Mouse (Mus musculus): ENCODE data around the gene Kcnip1. TPM values are rescaled to one million over a fixed set of nuclear protein-coding genes. Genes with fewer than 3 reads are reported as not detected.

Gene Kcnip1
- total RNA-seq, 4 experiments from 2014 or later: not detected

DNA sequence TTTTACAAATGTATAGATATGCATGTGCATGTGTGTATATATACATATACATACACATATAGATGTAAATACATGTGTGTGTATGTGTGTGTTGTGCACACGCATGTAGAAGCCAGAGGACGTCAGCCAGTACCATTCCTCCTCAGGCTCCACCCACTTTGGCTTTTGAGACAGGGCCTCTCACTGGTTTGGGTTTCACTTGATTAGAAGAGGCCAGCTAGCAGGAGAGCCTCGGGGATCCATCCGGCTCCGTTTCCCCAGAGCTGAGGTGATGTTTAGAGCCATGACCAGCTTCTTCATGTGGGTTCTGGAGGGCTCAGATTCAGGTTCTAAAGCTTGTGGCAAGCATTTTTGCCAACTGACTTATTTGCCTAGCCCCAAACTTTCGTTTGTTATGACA is 89.5 kb downstream of the Kcnip1 start:
- no peak for DNase-seq (ENCODE audit: low spot score in 2 of 2)

DNA sequence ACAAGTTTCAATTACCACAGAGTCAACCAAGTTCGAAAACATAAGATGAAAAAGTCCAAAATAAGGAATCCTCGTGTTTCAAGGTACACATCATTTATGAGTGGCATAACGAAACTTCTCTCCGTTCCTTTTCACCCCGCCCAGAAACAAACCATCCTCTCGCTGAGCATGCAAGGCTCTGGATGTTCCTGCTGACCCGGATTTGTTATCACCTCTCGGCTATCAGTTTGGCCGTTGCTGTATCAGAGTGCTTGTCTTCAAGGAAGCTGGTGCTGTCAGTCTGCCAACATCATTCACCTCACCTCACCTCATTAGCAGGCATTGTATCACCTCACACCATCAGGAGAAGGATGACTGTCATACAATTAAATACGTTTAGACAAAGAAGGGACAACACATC is 90.6 kb downstream of the Kcnip1 start:
- DNase-seq (ENCODE audit: low spot score in 2 of 2): no peak

DNA sequence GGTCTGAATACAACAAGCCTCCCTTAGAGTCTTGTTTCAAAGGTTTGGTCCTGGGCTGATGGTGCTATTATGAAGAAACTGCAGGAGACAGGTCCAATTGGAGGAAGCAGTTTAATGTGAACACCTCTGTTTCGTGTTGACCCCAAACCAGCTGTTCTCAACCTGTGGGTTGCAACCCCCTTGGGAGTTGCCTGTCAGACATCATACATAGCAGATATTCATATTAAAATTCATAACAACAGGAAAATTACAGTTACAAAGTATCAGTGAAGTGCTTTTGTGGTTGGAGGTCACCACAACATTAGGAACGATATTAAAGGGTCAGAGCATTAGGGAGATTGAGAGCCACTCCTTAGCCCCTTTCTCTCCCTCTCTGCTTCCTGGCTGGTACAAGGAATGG is 91.2 kb downstream of the Kcnip1 start:
- no peak for DNase-seq (ENCODE audit: low spot score in 2 of 2)

DNA sequence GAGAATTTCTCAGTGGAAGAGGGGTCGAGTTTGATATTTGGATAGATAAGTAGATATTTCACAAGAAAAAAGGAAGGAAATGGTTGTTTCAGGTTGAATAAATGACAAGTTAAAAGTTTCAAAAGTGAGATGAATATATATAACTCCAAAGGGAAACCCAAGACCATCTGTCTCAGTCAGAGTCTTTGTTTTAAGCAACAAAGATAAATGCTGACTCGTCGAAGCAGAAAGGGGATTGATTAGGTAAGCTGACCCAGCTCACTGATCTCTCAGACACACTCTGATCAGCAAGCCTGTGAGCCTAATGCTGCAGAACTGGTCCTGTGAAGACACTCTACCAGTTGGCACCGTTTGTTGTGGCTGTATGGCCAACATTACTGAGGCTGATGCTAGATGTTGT is 101.9 kb downstream of the Kcnip1 start:
- no peak for DNase-seq (ENCODE audit: low spot score in 2 of 2)

DNA sequence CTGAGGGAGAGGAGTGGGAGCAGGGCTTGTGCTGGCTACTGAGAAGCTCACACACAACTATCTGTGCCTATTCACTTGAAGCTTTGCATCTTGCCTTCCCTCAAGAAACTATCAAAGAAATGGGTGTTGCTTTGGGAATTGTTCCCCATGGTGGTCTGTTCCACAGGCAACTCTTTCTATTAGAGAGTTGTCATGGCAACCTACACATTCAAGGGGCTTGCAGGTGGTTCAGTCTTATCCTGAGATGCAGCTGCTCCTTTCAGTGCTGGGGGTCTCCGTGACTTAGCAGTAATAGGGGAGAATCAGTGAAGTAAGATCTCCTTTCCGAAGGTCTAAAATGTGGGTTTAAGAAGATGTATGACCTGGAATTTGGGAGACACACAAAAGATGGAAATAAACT is 102.6 kb downstream of the Kcnip1 start:
- DNase-seq (ENCODE audit: low spot score in 2 of 2): no peak

DNA sequence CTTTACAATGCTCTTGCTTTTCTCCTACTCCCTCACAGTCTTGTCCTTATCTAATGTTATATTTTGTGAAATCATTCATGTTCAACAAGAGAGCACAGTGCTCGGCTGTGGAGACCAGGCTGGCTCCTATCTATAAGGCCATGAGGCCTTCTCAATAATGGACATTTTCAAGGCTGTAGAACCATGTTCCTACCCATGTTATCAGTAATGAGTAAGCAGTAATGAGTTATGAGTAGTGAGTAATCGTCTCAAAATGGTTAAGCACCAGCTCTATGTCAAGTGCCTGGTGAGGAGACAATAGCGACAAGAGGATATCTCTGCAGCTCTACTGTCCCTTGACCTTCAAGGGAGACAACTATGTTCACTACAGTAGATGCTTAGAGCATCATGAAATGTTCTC is 105.3 kb downstream of the Kcnip1 start:
- DNase-seq (ENCODE audit: low spot score in 2 of 2): no peak

DNA sequence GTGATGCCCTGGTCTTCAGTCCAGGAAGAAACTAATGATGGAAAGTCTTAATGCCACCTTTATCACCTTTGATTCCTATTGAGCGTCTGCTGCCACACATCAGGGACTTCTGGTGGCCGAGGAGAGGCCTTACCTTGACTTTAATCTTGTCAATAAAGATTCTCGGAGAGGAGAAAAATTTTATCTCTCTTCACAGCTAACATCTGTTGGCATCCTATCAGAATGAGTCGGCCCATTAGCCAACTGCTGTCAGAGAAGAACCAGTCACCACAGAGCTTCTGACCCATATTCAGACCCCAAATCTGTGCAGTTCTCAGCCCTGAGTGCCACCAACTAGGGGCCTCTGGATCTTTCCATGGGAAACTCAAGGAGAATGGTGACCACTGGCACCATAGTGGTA is 107.0 kb downstream of the Kcnip1 start:
- DNase-seq (ENCODE audit: low spot score in 2 of 2): no peak

DNA sequence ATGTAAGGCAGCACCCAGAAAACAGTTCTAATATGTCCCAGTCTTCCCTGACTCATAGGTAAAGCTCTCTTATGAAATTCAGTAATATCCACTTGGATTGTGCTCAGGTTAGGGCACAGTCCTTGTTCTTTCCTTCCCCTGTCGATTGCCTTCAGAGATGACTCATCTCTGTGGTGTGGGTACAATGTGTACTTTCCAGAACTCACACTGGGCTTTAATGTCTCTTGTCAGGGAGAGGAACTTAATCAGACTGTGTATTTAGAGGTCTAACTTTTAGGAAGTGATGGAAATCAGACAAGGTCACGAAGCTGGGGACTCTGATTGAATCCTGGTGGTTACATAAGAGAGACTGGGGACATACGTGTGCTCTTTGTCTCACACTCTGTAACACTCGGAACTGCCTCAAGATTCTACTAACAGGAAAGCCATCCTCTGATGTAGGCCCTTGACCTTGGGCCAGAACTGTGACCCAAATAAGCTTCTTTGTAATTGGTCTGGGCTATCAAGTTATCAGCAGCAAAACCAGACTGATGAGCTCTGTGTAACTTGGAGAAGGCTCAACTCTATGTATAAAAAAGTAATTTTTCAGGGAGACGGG is 110.1 kb downstream of the Kcnip1 start:
- no peak for DNase-seq (ENCODE audit: low spot score in 2 of 2)

DNA sequence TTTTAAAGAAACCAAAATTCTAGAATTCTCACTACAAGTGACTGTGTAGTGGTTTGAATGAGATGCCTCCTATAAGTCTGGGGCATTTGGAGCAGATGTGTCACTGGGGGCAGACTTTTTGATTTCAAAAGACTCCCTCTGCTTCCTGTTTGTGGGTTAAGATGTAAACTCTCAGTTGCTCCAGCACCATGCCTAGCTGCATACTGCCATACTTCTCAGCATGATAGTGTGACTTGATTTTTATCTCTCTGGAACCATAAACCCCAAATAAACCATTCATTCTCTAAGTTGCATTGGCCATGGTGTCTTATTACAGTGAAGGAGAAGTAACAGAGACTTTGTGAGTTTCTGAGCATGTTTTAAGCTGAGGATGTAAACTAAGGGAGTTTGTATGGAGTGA is 118.0 kb downstream of the Kcnip1 start:
- DNase-seq (ENCODE audit: low spot score in 2 of 2): no peak

DNA sequence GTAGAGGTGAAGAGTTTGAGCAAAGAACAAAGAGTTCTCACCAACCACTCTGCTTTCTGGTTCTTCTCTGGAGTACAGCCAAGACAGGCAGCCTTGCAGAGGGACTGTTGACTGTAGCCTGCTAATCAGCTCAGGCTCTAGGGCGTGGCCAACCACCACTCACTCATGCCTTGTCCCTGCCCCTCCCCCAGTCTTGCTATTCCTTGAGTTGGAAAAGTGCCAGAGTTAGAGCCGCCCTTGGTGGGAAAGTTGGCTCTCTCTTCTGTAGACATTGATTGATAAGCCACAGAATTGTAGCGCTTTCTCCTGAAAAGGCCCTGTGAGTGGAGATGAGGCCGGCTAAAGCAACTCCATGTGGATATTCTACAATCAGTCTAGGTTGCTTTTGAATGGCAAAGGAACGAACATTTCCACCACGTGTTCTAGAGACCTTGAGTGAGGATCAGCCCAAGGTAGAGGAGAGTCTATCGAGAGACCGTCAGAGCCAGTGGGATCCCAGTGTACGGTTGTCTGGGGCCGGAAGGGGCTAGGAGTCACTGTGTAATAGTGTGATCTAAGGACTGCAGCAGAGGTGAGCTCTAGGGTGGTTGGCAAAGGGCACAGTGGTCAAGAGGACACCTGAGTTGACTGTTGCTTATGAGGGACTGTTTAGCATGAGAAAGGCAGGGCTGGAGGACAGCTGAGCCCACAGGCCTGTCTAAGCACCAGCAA is 119.7 kb downstream of the Kcnip1 start:
- no peak for DNase-seq (ENCODE audit: low spot score in 2 of 2)

DNA sequence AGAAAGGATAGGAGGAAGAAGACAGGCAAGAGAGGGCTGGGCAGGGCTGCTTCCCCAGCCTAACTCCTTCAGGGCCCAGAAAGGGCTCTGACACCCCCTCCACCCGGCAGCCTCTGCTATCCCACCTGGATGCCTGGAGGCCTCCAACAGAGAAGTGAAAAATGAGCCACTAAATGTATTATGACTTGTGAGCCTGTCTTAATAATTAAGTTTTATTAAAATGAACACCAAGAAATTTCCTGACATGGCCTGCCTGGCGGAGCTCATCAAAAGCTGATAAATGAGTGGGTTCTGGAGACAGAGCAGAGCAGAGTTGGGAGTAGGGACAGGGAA is 120.3 kb downstream of the Kcnip1 start:
- DNase-seq (ENCODE audit: low spot score in 2 of 2): no peak

DNA sequence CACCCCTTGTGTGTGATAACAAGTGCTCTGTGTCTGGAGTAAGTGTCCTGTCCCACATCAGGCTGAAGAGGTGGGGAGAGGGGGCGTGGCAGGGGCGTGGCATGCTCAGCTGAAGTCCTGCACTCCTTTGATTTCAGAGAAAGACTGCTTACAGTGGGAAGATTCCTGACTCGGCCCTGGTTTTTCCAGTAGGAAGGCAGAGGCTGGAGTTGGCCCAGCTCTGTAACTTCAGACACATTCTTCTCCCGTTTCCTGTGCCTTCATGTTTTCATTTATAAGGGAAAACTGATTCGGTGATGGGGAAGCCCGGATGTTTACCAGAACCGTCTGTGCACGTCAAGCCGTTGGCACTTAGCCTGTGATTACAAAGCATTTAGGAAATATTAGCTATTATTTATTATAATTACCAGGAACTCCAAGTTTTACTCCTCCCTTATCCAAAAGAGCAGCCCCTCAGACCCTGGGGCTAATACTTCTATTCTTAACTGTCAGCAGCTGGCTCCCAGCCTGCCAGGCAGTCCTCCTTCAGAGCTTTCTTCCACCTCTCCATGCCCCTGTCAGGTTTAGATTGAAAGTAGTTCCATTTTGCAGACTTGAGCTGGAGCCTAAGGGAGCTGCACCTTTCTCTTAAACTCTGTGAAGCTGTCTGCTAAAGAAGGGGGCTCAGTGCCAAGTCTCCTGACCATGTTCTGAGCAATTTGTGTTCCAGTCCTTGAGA is 120.8 kb downstream of the Kcnip1 start:
- DNase-seq (ENCODE audit: low spot score in 2 of 2): no peak

DNA sequence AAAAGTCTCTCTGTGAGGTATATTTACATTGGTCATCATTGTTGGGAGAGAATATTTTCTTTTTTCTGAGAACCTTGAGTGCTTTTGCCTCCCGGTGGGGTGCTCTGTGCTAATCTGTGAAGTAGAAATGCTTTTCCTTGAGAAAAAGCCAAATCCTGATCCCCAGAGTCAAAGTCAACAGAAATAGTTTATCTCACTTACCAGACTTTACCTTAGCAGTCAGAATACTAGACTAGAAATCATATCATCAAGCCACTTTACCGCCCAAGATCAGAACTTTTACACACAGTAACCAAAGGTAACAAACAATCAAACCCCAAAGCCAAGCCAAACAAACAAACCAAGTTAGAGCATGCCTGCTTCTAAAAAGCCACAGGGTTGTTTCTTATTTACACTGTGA is 122.7 kb downstream of the Kcnip1 start:
- no peak for DNase-seq (ENCODE audit: low spot score in 2 of 2)

DNA sequence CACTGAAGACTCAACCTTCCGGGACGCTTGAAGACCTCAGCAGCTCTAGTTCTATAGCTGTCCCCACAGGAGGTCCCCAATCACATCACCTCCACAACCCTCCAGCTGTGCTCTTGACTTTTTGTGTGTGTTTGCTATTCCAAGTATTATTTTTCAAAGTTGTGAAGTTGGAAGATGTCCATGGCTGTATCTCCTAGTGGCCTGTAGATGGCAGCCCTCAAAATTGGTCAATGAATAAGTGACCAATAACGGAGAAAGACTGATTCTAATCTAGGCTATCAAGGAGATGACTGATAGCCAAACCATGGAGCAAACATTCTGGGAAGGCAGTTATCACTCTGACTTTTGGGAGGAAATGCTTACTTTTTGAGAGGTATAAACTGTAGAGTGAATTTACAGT is 123.4 kb downstream of the Kcnip1 start:
- DNase-seq (ENCODE audit: low spot score in 2 of 2): no peak

DNA sequence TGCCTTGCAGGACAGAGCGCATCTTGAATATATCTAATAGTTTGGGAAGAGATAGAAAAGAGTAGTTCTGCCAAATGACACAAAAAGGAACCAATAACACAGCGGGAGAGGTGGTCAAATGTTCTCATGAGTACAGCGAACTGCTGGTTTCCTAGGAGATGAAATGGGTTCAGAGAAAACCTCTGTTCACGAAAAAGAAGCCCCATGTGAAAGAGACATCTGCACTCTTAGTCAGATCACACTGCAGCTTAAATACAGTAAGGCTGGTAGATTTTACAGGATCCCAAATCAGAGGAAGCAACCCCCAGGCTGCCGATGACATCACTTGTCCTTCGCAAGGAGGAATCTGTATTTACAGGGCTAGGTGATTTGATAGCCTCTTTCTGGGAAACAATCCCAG is 126.2 kb downstream of the Kcnip1 start:
- no peak for DNase-seq (ENCODE audit: low spot score in 2 of 2)

DNA sequence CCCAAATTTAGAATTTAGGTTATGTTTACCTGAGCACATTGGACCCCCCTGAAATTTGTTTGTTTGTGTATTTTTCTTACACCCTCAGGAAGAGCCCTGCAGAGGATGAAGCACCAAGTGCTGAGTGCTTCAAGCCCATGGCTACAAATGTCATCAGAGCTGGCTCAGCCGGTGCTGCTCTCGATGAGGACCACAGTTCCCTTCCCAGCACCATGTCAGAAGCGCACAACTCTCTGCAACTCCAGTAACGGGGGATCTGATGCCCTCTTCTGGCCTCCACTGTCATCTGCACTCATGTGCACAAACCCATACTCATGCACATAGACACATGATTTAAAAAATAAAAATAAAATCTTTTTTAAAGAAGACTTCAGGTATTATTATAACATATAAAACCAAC is 128.7 kb downstream of the Kcnip1 start:
- no peak for DNase-seq (ENCODE audit: low spot score in 2 of 2)

DNA sequence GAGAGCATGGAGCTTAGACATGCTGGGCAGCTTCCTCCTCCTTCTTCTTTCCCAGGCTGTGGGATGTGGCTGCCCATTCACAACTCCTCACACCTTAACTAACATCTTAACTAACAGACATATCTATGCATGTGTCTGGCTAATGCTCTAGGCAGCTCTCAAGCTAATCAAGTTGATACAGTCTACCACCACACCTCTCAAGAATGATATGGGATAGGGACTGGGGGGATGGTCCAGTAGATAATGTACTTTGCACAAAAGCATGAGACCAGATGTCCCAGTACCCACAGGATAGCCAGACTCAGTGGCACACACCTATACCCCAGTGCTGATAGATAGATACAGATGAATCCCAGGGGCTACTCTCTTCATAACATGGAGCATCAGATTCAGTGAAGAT is 131.1 kb downstream of the Kcnip1 start:
- DNase-seq (ENCODE audit: low spot score in 2 of 2): no peak

DNA sequence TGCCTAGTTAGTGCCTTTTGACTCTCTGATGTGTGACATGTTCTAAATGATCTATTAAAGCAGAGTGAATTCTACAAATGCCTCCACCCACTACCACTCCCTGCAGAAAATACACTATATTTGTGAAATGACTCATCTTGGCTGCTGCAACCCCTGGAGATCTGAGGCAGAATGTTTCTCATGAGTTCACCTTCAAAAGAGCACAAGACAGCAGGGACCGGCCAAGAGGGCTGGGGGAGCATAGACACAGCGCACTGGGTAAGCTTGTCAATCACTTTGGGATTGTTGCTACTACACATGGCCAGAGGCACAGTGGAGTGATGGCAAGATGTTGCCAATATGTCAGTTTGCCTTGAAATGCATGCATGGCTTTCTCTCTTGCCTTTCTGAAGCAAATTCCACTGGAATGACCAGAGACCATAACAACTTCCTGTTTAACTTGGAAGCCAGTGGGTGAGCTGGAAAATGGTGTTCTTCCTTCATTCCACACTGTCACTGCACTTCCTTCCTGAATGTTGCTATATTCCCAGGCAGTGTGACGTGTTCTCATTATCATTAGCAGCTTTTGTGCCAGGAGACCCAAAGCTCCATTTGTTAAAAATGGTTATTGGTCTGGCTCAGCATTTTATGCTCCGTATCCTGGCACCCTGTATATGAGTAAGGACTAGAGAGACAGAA is 131.9 kb downstream of the Kcnip1 start:
- DNase-seq (ENCODE audit: low spot score in 2 of 2): no peak

DNA sequence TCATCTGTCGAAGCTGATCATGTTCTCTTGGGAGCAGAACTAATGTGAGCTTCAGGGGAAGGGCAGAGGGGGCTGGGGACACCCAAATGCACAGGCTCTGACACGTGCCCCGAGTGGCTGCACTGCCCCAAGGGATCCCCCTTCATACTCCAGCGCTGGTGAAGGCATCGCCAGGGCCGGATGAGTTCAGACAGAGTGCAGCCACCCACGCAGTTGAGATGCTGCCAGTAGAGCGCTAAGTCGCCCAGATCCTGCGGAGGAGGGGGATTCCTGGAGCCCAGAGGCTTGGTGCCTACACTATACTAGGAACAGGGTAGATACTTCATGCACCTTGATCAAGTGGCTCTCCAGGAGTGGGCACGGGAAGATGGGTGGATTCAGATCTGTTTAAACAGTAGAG is 143.3 kb downstream of the Kcnip1 start:
- no peak for DNase-seq (ENCODE audit: low spot score in 2 of 2)

DNA sequence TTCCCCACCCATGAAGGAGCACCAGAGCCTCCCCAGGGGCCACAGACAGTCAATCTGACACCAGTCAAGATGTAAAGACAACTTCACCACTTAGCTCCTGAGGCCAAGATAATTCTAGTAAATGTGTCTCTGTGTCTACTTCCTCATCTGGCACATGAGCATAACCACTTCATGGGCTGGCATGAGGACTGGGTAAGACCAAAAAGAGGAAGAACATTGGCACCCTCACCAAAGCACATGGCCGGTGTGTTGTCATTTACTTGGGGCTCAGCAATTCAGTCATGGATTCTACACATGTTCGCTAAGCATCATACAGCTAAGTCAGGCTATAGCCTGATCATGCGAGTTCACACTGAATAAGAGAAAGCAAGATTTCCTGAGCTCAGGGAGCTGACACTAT is 144.3 kb downstream of the Kcnip1 start:
- no peak for DNase-seq (ENCODE audit: low spot score in 2 of 2)

DNA sequence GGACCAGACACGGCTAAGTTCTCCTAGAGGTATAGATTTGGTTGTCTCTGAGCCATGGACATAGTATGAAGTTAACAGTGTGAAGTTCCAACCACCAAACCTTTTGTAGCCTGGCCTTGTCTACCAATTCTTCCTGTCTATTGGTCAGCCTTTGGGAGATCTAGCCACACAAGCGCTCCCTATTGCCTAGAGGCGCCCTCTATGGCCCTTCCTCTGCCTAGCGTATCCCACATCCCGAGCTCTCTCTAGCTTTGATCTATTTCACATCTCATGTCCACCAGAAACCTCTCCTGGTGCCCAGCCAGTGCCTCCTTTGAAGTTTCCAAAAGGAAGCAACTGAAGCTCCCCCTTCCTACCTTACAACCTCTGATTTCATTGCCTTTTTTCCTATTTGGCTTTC is 147.0 kb downstream of the Kcnip1 start:
- no peak for DNase-seq (ENCODE audit: low spot score in 2 of 2)

DNA sequence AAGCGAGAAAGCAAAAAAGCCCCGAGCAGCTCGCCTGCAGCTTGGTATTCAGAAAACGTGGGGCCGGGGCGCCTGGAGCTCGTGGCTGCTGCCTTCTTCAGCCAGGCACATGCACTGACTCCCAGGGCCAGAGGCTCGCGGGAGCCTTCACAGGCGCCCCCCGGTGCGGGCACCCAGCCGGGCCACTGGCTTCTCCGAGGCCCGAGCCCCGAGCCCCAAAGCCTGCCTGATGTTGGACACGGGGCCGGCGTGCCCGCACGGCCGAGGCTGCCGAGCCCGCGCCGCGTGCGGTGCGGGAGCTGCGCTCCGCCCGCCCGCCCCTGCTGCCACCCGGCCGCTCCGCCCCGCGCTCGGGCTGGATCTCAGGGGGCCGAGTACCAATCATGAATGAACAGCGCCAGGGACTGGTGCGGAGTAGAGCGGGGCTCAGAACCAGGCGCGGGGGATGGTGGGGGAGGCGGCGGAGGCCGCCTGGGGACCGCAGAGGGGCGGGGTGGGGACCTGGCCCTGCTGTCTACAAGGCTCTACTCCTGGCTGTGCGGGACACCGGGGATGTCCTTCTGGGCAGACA is 149.6 kb downstream of the Kcnip1 start:
- DNase-seq (ENCODE audit: low spot score in 2 of 2): no peak
